Mouse (Mus musculus) midbrain, embryonic 11.5 days (tissue): ENCODE data around the gene Hist1h2an. TPM values are rescaled to one million over a fixed set of nuclear protein-coding genes. Genes with fewer than 3 reads are reported as not detected.
"Not testable (repeated sequence)": the region's sequence is repeated elsewhere in the genome, so short reads cannot be mapped to it uniquely, and the experiment has no call there.

Source experiments
- ATAC-seq: fragments of 200-750 bp; cut with Nextera tagmentation; 2 replicates; pipeline ENCODE4 v1.8.0; 2017; ENCODE audit warnings: moderate TSS enrichment, moderate library complexity; ENCODE audit not compliant: low FRiP score
- DNase-seq: peaks from one replicate; pipeline ENCODE4 v3.0.0; 2015; ENCODE audit warnings: low spot score; ENCODE audit errors: missing footprints
- H3K27ac ChIP-seq: fragments of 300-500 bp; sonication (generic); 2 replicates; pipeline ENCODE4 v1.5.1; 2014; ENCODE audit warnings: low read depth, low read length
- H3K27me3 ChIP-seq: fragments of 300-500 bp; sonication (generic); 2 replicates; pipeline ENCODE4 v1.6.1; 2014; ENCODE audit warnings: mild to moderate bottlenecking, low read length, moderate library complexity, mixed read lengths; ENCODE audit not compliant: control insufficient read depth, insufficient read depth
- H3K36me3 ChIP-seq: fragments of 300-500 bp; sonication (generic); 2 replicates; pipeline ENCODE4 v1.6.1; 2014; ENCODE audit warnings: mild to moderate bottlenecking, low read length, moderate library complexity, mixed read lengths; ENCODE audit not compliant: control insufficient read depth, insufficient read depth
- H3K4me1 ChIP-seq: fragments of 300-500 bp; sonication (generic); 2 replicates; pipeline ENCODE4 v1.6.1; 2014; ENCODE audit warnings: low read length; ENCODE audit not compliant: control insufficient read depth, insufficient read depth
- H3K4me2 ChIP-seq: fragments of 300-500 bp; sonication (generic); 2 replicates; pipeline ENCODE4 v1.6.1; 2014; ENCODE audit warnings: mild to moderate bottlenecking, moderate library complexity
- H3K4me3 ChIP-seq: fragments of 300-500 bp; sonication (generic); 2 replicates; pipeline ENCODE4 v1.5.1; 2014; ENCODE audit warnings: low read depth, low read length
- H3K9ac ChIP-seq: fragments of 300-500 bp; sonication (generic); 2 replicates; pipeline ENCODE4 v1.6.1; 2014; ENCODE audit warnings: low read length
- H3K9me3 ChIP-seq: fragments of 300-500 bp; sonication (generic); 2 replicates; pipeline ENCODE4 v1.6.1; 2016; ENCODE audit warnings: low read length; ENCODE audit not compliant: control insufficient read depth
- WGBS: fragments of 180-500 bp; shearing (Covaris S2); extraction: QIAGEN DNeasy Blood & Tissue Kit; methylation state at CpG from one replicate; pipeline ENCODE4 v1.1.7; 2014; 5-methylcytosine and 5-hydroxymethylcytosine counted together
- polyA plus RNA-seq: library from polyadenylated mRNA; unstranded; fragments of >200 nt; fragmentation: Nextera tagmentation; extraction: Ambion mirVana; gene quantifications from 2 replicates; pipeline ENCODE4 v1.2.1, GENCODE M21; 2014

Gene Hist1h2an
- polyA plus RNA-seq, 1 experiment from 2014 or later, result 7.4 TPM

GRCm38 (mm10) chr13:21811074-21811473 is 24.1 kb upstream of the Hist1h2an start:
- H3K4me3 ChIP-seq, H3K9ac ChIP-seq: not testable (repeated sequence)
- WGBS, result no CpG with 5 or more reads among the region's 8 CpGs

GRCm38 (mm10) chr13:21810073-21810472 is 23.1 kb upstream of the Hist1h2an start, which contains the start of the genes Hist1h2bq and Hist1h2ao:
TSS of gene Hist1h2bq (minus strand) at chr13:21810197.
TSS of gene Hist1h2ao (plus strand) at chr13:21810465.
- not testable (repeated sequence) for H3K27me3 ChIP-seq, H3K36me3 ChIP-seq, H3K27ac ChIP-seq, H3K9me3 ChIP-seq, H3K9ac ChIP-seq, DNase-seq, H3K4me2 ChIP-seq, H3K4me1 ChIP-seq, H3K4me3 ChIP-seq
- ATAC-seq, result peak; percentile 97
- no CpG with 5 or more reads among the region's 23 CpGs for WGBS

More at GRCm38 (mm10) chr13:21811074-21811473, 24.1 kb upstream of the Hist1h2an start:
- ATAC-seq, result peak; percentile 55
- not testable (repeated sequence) for H3K36me3 ChIP-seq, H3K9me3 ChIP-seq, DNase-seq, H3K4me2 ChIP-seq, H3K27me3 ChIP-seq, H3K4me1 ChIP-seq, H3K27ac ChIP-seq

- H3K27me3 ChIP-seq, result not testable (repeated sequence)
- WGBS, result no CpG with 5 or more reads among the region's 4 CpGs
These were observed 16.0 kb upstream of the Hist1h2an start for GRCm38 (mm10) chr13:21803058-21803457.

GRCm38 (mm10) chr13:21797163-21797562 is 10.1 kb upstream of the Hist1h2an start:
- H3K4me1 ChIP-seq, DNase-seq, H3K4me2 ChIP-seq, H3K36me3 ChIP-seq, ATAC-seq, H3K9ac ChIP-seq, H3K4me3 ChIP-seq, H3K9me3 ChIP-seq, H3K27ac ChIP-seq, H3K27me3 ChIP-seq: not testable (repeated sequence)

More at GRCm38 (mm10) chr13:21803058-21803457, 16.0 kb upstream of the Hist1h2an start:
- not testable (repeated sequence) for H3K4me1 ChIP-seq, H3K9ac ChIP-seq, H3K27ac ChIP-seq, H3K4me2 ChIP-seq, H3K9me3 ChIP-seq, H3K36me3 ChIP-seq, DNase-seq, H3K4me3 ChIP-seq
- ATAC-seq, result peak; percentile 75; the same call in 1 of the 2 replicates

GRCm38 (mm10) chr13:21795584-21795983 is 8.6 kb upstream of the Hist1h2an start:
- 92% methylated on average over 7 of the region's 7 CpGs for WGBS
- ATAC-seq (no peak), DNase-seq (no peak)
- no peak overlapping the region for H3K4me2 ChIP-seq
- no peak overlapping the region for H3K27ac ChIP-seq
- peaks cover 5% of the 10 kb centered on the region; the same call in 1 of the 2 replicates for H3K4me1 ChIP-seq
- no peaks in the 10 kb centered on the region for H3K9me3 ChIP-seq
- H3K27me3 ChIP-seq, result no peaks in the 10 kb centered on the region
- H3K4me3 ChIP-seq, result no peak overlapping the region
- H3K36me3 ChIP-seq, result no peaks in the 10 kb centered on the region
- H3K9ac ChIP-seq, result no peak overlapping the region

- peak overlapping the region; percentile 34; the same call in 1 of the 2 replicates for H3K4me2 ChIP-seq
- H3K27me3 ChIP-seq, result no peaks in the 10 kb centered on the region
- peak overlapping the region; percentile 4; the same call in 1 of the 2 replicates for H3K4me3 ChIP-seq
- no peaks in the 10 kb centered on the region for H3K36me3 ChIP-seq
- no peaks in the 10 kb centered on the region for H3K9me3 ChIP-seq
- WGBS, result 7% methylated on average over 18 of the region's 18 CpGs
- H3K9ac ChIP-seq, result peak overlapping the region; percentile 44
- peaks cover 18% of the 10 kb centered on the region for H3K4me1 ChIP-seq
- DNase-seq (peak; percentile 92), ATAC-seq (no peak)
- no peak overlapping the region for H3K27ac ChIP-seq
These were observed 3.7 kb upstream of the Hist1h2an start for GRCm38 (mm10) chr13:21790601-21791283.

GRCm38 (mm10) chr13:21789925-21790324 is 2.9 kb upstream of the Hist1h2an start:
- WGBS, result 61% methylated on average over 6 of the region's 6 CpGs
- ATAC-seq (no peak), DNase-seq (peak; percentile 88)
- Histone ChIP-seq H3K36me3 (no peaks in the 10 kb centered on the region), H3K9me3 (no peaks in the 10 kb centered on the region), H3K27me3 (no peaks in the 10 kb centered on the region), H3K4me1 (peaks cover 20% of the 10 kb centered on the region), H3K9ac (no peak overlapping the region), H3K4me3 (no peak overlapping the region), H3K27ac (no peak overlapping the region), H3K4me2 (no peak overlapping the region)

GRCm38 (mm10) chr13:21787760-21788593 is 959 bp upstream of the Hist1h2an start:
- Histone ChIP-seq H3K36me3 (no peaks in the 10 kb centered on the region), H3K4me2 (peak overlapping the region; percentile 35), H3K9ac (peak overlapping the region; percentile 54), H3K27me3 (no peaks in the 10 kb centered on the region), H3K4me1 (peaks cover 29% of the 10 kb centered on the region), H3K27ac (peak overlapping the region; percentile 87), H3K9me3 (no peaks in the 10 kb centered on the region), H3K4me3 (peak overlapping the region; percentile 18; the same call in 1 of the 2 replicates)
- peak; percentile 25 for ATAC-seq
- 11% methylated on average over 14 of the region's 21 CpGs for WGBS
- DNase-seq, result peak; percentile 93
